Mouse (Mus musculus): ENCODE data around the gene Rap1gap2.

Gene Rap1gap2

GRCm38 (mm10) chr11:74408587-74409446 lies 201.9 kb downstream of the Rap1gap2 start:
- DNase-seq, result peak; percentile 81 to 86

GRCm38 (mm10) chr11:74405201-74405600 lies 205.5 kb downstream of the Rap1gap2 start:
- DNase-seq, result no peak

GRCm38 (mm10) chr11:74404216-74404615 lies 206.5 kb downstream of the Rap1gap2 start:
- no peak for DNase-seq

DNA sequence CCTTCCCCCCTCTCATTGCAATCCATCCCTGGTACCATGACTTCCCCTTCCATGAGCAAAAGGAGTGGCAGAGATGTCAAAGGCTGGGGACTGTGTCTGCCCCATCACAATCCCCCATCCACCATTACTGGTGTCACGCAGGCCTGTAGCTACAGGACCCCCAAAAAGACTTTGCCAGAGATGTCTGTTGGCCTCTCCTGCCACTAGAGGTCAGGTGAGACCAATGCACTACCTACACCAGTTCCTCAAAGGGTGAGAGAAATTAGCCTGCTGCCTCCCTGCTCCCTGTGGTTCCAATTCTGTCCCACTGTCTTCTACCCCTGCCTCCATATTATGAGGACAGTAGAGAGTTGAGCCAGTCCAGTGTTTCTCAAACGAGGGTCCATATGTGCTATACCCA lies 208.6 kb downstream of the Rap1gap2 start:
- DNase-seq, result no peak

- DNase-seq, result no peak
These were observed 215.1 kb downstream of the Rap1gap2 start for GRCm38 (mm10) chr11:74395583-74395982.

DNA sequence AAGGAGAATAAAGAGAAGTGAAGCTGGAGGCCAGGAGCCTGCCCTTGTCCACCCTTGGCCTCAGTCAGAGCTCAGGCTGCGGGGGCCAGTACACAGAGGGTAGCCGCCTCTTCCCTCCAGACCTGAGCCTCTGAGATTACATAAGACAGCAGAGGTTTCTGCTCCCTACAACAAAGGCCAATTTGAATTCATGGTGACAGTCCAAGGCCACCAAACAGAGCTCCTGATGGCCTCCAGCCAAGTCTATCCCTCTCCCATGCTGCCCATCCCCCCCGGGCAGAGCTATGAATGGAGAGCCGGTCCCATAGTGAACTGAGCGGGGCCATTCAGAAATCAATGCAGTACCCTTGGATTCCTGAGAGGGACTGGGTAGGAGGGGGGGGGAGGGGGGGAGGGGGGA lies 217.2 kb downstream of the Rap1gap2 start:
- DNase-seq, result no peak

GRCm38 (mm10) chr11:74392903-74393302 lies 217.8 kb downstream of the Rap1gap2 start:
- no peak for DNase-seq

GRCm38 (mm10) chr11:74391899-74392298 lies 218.8 kb downstream of the Rap1gap2 start:
- no peak for DNase-seq

DNA sequence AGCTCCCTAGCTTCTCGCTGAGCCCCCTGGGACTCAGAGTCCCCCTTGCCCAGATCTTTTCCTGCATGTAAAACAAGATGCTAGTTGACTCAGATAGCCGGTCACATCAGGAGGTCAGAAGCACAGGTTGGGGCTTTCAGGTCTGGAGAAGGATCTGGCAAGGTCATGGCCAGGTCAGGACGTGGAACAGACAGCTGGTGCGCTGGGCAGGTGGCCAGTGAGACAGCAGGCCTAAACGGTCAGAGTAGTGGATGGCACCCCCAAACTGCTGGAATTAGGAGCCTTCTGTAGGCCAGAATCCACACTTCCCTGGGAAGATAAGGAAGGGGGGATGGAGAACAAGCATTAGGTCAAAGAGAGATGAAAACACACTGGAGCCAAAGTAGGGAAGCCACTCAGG lies 223.5 kb downstream of the Rap1gap2 start:
- DNase-seq, result peak in 1 of 2 experiments; percentile 24

DNA sequence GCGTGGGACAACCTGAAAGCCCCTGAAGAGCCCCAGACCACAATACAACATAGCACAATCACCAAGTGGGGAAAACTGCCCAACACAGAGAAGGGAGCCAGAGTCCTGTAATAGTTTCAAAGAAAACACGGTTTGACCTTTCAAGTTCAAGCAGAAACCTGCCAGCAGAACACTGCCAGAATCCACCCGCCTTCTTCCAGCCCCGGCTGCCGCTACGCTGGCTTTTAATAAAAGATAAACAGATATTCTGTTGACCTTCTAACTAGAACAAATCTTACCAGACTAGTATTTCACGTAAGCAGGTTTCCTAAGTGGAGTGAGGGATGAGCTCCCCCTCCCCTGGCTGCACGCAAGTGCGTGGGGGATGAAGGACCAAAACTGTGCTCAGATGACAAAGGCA lies 225.0 kb downstream of the Rap1gap2 start:
- DNase-seq, result no peak

GRCm38 (mm10) chr11:74379166-74379873 lies 231.4 kb downstream of the Rap1gap2 start:
- DNase-seq, result no peak

- DNase-seq, result peak; percentile 56 to 66
These were observed 233.9 kb downstream of the Rap1gap2 start for GRCm38 (mm10) chr11:74376847-74377246.

DNA sequence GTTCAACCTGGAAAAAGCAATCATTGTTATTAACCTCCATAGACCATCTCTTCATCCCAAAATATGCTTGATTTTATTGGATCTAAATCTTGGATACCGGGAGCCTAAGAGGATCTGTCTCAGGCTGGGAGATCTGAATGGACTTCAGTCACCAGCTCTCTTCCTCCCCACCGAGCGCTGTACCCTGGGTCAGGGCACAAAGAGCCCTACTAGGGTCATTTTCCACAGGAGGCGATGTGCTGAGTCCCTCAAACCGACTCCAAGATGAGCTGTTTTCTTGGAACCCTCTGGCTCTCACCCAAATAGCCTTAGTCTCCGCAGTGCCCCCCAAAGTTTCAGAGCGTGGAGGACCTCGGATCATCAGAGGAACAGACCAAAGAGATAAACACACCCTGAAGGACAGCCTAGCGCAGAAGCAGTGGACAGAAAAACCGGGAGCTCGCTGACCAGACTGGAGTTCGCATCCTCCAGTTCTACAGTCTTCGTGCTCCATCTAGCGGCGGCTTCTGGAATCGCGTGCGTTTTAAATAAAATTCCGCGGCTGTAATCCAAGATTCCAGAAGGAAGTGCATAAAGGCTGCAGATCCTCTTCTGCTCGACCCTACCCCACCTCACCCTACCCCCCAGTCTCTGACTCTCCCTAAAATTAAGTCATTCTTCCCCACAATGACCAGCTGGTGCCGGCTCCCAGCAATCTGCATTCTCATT lies 239.2 kb downstream of the Rap1gap2 start:
- DNase-seq, result peak; percentile 68 to 83

DNA sequence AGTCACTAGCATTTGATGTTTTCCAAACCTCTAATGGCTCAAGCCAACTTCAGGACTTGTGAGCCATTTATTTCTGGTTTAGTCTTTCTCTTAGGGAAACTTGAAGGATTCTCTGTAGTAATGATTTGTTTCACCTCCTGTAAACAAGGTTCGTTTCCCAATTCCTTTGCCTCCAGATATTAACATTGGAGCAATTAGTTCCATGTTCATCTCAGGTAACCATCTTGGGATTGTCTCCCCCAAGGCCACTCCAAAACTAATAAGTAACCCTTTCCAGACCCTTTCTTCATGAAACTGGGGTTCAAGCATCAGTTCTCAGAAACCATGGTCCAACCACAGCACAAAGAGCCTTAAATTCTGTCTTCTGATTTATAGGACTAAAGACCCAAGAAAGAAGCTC lies 248.9 kb downstream of the Rap1gap2 start, which contains the start of gene Olfr412:
Olfr412 (plus strand) TSS at position 301 of the 400 bp plus-strand sequence.
- DNase-seq, result no peak

DNA sequence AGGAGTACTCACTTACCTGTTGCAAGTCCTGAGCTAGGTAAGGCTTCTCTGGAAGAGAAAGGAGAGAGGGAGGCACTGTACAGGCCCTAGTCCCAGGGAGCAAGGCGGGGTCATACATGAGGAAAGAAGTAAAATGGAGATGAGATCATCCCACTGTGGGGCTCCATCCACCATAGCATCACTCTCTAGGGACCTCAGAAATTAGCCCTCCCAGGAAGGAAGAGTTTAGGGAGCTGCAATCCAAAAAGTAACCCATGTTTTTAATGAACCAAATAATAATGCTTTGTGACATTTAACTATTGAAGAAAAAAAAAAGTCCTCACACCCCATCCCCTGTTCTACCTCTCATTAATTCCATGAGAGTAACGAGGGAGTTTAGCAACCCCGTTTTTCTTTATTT lies 258.2 kb downstream of the Rap1gap2 start, which contains the start of gene Olfr411:
Olfr411 (minus strand) TSS at position 101 of the 400 bp plus-strand sequence.
- DNase-seq, result no peak

DNA sequence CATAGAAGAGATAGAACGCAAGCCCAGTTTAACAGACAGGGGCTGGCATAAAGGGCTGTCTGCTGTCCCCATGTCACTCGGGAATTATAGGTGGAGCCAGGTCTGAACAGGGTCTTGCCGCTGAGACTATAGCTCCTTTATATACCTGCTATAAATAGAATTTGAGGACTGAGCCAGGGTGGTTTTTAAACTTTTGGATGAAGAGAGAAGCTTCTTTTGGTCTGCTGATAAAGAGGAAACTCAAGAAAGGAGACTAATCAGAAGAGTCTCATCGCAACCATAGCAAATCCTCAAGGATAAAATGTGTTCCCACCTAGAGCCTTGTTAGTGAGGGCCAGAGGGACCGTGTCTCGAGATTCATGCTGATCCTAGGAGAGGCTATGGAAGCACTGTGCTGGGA lies 272.8 kb downstream of the Rap1gap2 start, which contains the start of gene Olfr410:
Olfr410 (minus strand) TSS at position 101 of the 400 bp plus-strand sequence.
- DNase-seq, result no peak

All from cerebellum, adult 18-20 months (tissue).